ENCODE assay signal across 34 mouse cellular contexts in the genomic region with DNA sequence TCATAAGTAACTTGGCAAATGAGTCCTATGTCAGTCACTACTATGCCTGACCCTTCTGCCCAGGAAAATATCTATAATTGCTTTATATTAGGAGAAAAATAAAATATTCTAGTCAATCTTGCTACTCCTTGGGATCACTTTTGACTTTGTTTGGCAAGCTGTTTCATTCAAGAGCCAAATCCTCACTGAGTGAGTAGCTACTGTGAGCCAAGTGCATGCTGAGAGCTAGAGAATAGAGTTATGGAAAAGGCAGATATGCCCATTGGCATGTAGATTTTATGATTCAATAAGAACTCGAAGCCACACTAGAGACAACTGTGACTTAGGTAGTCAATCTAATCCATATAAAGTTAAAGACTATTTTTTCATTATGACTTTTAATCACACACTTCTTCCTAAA.
"Had no signal": no experiment of that assay in that cellular context is flagged by ENCODE, and none has a peak within 500 bp of the region (broad histone marks: within the 10 kb centered on the region; RNA-seq: fewer than 3 reads in every experiment).

No protein-coding gene starts in this region.

- H3K4me3 ChIP-seq: heart, embryonic 10.5 days; heart, embryonic 12.5 days; heart, embryonic 13.5 days; heart, embryonic 15.5 days; hindbrain, embryonic 10.5 days; hindbrain, embryonic 12.5 days; hindbrain, embryonic 13.5 days; hindbrain, embryonic 15.5 days; intestine, embryonic 15.5 days; kidney, embryonic 15.5 days; layer of hippocampus, adult 2 months; left cerebral cortex, adult 2 months had no signal

- H3K9me3 ChIP-seq: heart, embryonic 10.5 days; heart, embryonic 12.5 days; heart, embryonic 13.5 days; heart, embryonic 15.5 days; hindbrain, embryonic 10.5 days; hindbrain, embryonic 12.5 days; hindbrain, embryonic 13.5 days; hindbrain, embryonic 15.5 days; intestine, embryonic 15.5 days; kidney, embryonic 15.5 days had no signal

- H3K36me3 ChIP-seq: heart, embryonic 10.5 days; heart, embryonic 12.5 days; heart, embryonic 13.5 days; heart, embryonic 15.5 days; hindbrain, embryonic 10.5 days; hindbrain, embryonic 12.5 days; hindbrain, embryonic 13.5 days; hindbrain, embryonic 15.5 days; intestine, embryonic 15.5 days; kidney, embryonic 15.5 days had no signal

- H3K9ac ChIP-seq: heart, embryonic 12.5 days; heart, embryonic 13.5 days; heart, embryonic 15.5 days; hindbrain, embryonic 12.5 days; hindbrain, embryonic 13.5 days; hindbrain, embryonic 15.5 days; intestine, embryonic 15.5 days; kidney, embryonic 15.5 days had no signal

- H3K27me3 ChIP-seq: heart, embryonic 12.5 days; heart, embryonic 13.5 days; heart, embryonic 15.5 days; hindbrain, embryonic 12.5 days; hindbrain, embryonic 13.5 days; hindbrain, embryonic 15.5 days; intestine, embryonic 15.5 days; kidney, embryonic 15.5 days had no signal

- H3K4me2 ChIP-seq: heart, embryonic 11.5 days; heart, embryonic 12.5 days; heart, embryonic 13.5 days; heart, embryonic 15.5 days; hindbrain, embryonic 12.5 days; hindbrain, embryonic 13.5 days; hindbrain, embryonic 15.5 days; intestine, embryonic 15.5 days; kidney, embryonic 15.5 days had no signal

- ATAC-seq: hindbrain, embryonic 16.5 days; inflammation-experienced regulatory T-cells, adult 6 months; intestine, embryonic 15.5 days; intestine, embryonic 16.5 days; intestine, postnatal 0 days had no signal

- DNase-seq: heart, postnatal 10 days; heart, postnatal 14 days; heart, postnatal 36 days; heart, postnatal 4 days; kidney, adult 11 months; kidney, adult 18-20 months; kidney, adult 2 months; kidney, adult 8-10 months; kidney, adult 9 months; kidney, postnatal 10 days; kidney, postnatal 14 days; kidney, postnatal 25 days; kidney, postnatal 36 days; kidney, postnatal 4 days; layer of hippocampus, adult 9-11 months; layer of hippocampus, postnatal 36 days had no signal

- H3K4me1 ChIP-seq: heart, embryonic 10.5 days; heart, embryonic 12.5 days; heart, embryonic 13.5 days; heart, embryonic 15.5 days; hindbrain, embryonic 15.5 days; intestine, embryonic 15.5 days; kidney, embryonic 15.5 days had no signal

- H3K27ac ChIP-seq: heart, embryonic 10.5 days; heart, embryonic 13.5 days; heart, embryonic 15.5 days; hindbrain, embryonic 10.5 days; hindbrain, embryonic 12.5 days; hindbrain, embryonic 13.5 days; hindbrain, embryonic 15.5 days; intestine, embryonic 15.5 days; kidney, embryonic 15.5 days; kidney, postnatal 0 days; layer of hippocampus, adult 2 months; left cerebral cortex, adult 2 months had no signal
